Mouse (Mus musculus) ES-E14 (cell line): ENCODE data around the gene Csnk1g2. TPM values are rescaled to one million over a fixed set of nuclear protein-coding genes. Genes with fewer than 3 reads are reported as not detected.
"Not testable (repeated sequence)": the region's sequence is repeated elsewhere in the genome, so short reads cannot be mapped to it uniquely, and the experiment has no call there.

Source experiments
- DNase-seq: peaks from one replicate; pipeline ENCODE4 v3.0.0-alpha.2; 2013; ENCODE audit warnings: low read depth, low spot score
- H3K27ac ChIP-seq: 2 replicates; pipeline ENCODE4 v1.5.1; 2012; ENCODE audit warnings: low read depth, mild to moderate bottlenecking, low read length, moderate library complexity, mixed read lengths; ENCODE audit not compliant: poor library complexity, insufficient read depth, severe bottlenecking
- H3K36me3 ChIP-seq: 2 replicates; pipeline ENCODE4 v1.6.1; 2012; ENCODE audit warnings: mild to moderate bottlenecking, low read length, moderate library complexity, mixed read lengths; ENCODE audit not compliant: control insufficient read depth, poor library complexity, insufficient read depth, severe bottlenecking
- H3K4me1 ChIP-seq, 2 experiments: fragments of 150-350 bp in 1 of 2; sonication (generic) in 1 of 2; 2 replicates each; pipeline ENCODE4 v1.6.1; 2012; ENCODE audit warnings: low read length in 2 of 2, mild to moderate bottlenecking in 1 of 2, mixed read lengths in 1 of 2; ENCODE audit not compliant: control insufficient read depth in 2 of 2, insufficient read depth in 2 of 2, poor library complexity in 1 of 2
- H3K4me3 ChIP-seq, 2 experiments: fragments of 150-350 bp in 1 of 2; sonication (generic) in 1 of 2; 2 replicates each; pipeline ENCODE4 v1.5.1; 2012; ENCODE audit warnings: low read length in 2 of 2, low read depth in 1 of 2, mild to moderate bottlenecking in 1 of 2, mixed read lengths in 1 of 2; ENCODE audit not compliant: insufficient read depth in 1 of 2, poor library complexity in 1 of 2, severe bottlenecking in 1 of 2
- H3K9ac ChIP-seq: 2 replicates; pipeline ENCODE4 v1.6.1; 2012; ENCODE audit warnings: low read depth, mild to moderate bottlenecking, low read length, mixed read lengths; ENCODE audit not compliant: poor library complexity, insufficient read depth, severe bottlenecking
- H3K9me3 ChIP-seq: fragments of 150-350 bp; sonication (generic); 2 replicates; pipeline ENCODE4 v1.6.1; 2012; ENCODE audit warnings: low read depth, mild to moderate bottlenecking, low read length; ENCODE audit not compliant: control insufficient read depth, insufficient read depth
- CHD2 ChIP-seq: IDR thresholded peaks from 2 replicates; pipeline ENCODE4 v1.6.1; 2014; ENCODE audit warnings: mild to moderate bottlenecking, low read depth, low read length, inconsistent platforms
- HCFC1 ChIP-seq: IDR thresholded peaks from 2 replicates; pipeline ENCODE4 v1.6.1; 2012; ENCODE audit warnings: low read length, inconsistent platforms, borderline replicate concordance; ENCODE audit not compliant: insufficient read depth
- MAFK ChIP-seq: IDR thresholded peaks from 2 replicates; pipeline ENCODE4 v1.6.1; 2014; ENCODE audit warnings: mild to moderate bottlenecking, low read depth, low read length, inconsistent platforms; ENCODE audit not compliant: insufficient read depth
- ZC3H11A ChIP-seq: IDR thresholded peaks from 2 replicates; pipeline ENCODE4 v1.6.1; 2012; ENCODE audit warnings: low read depth, mild to moderate bottlenecking, inconsistent platforms, low read length, borderline replicate concordance
- ZNF384 ChIP-seq: IDR thresholded peaks from 2 replicates; pipeline ENCODE4 v1.6.1; 2012; ENCODE audit warnings: low read depth, low read length, inconsistent platforms
- in situ Hi-C, 2 experiments: fragments of 600-800 bp; cut with MboI; formaldehyde crosslinking; loops; one replicate each; pipeline ENCODE4 v1.15.1; 2025; ENCODE audit warnings: low sequenced_read_pairs in 2 of 2, inconsistent platforms in 1 of 2; ENCODE audit not compliant: unreplicated experiment in 2 of 2
- total RNA-seq: library from RNA; depleted of rRNA; stranded (reverse); fragments of 300-350 nt; gene quantifications from 2 replicates; pipeline ENCODE4 v1.2.3, GENCODE M21; 2012

The Csnk1g2 gene
- total RNA-seq, 1 experiment, result 138 TPM

DNA sequence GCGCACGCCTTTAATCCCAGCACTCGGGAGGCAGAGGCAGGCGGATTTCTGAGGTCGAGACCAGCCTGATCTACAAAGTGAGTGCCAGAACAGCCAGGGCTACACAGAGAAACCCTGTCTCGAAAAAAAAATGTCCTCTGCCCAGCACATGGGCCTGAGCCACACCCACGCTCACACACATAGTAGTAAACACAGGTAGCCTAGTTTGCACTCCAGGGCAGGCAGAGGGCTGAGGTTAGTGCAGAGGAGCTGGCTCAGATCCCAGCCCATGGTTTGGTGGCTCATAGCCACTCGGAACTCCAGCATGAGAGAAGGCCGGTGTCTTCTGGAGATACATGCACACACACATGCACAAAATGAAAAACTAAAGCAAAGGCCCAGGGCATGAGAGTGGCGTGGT, 24.3 kb downstream of the Csnk1g2 start:
- peaks cover 0 to 6% of the 10 kb centered on the region in 2 experiments; a peak in 1 of 4 replicates for H3K4me1 ChIP-seq
- no peak overlapping the region for H3K4me3 ChIP-seq
- no peaks in the 10 kb centered on the region for H3K9me3 ChIP-seq
- peaks cover 46% of the 10 kb centered on the region; the same call in 1 of the 2 replicates for H3K36me3 ChIP-seq
- DNase-seq, result no peak
- in situ Hi-C loops, result no loop called here
- no peak overlapping the region for H3K9ac ChIP-seq
- TF ChIP-seq ZNF384, result no peak
- TF ChIP-seq CHD2, result no peak
- TF ChIP-seq HCFC1, result no peak
- TF ChIP-seq MAFK, result no peak
- no peak for TF ChIP-seq ZC3H11A
- no peak overlapping the region for H3K27ac ChIP-seq

DNA sequence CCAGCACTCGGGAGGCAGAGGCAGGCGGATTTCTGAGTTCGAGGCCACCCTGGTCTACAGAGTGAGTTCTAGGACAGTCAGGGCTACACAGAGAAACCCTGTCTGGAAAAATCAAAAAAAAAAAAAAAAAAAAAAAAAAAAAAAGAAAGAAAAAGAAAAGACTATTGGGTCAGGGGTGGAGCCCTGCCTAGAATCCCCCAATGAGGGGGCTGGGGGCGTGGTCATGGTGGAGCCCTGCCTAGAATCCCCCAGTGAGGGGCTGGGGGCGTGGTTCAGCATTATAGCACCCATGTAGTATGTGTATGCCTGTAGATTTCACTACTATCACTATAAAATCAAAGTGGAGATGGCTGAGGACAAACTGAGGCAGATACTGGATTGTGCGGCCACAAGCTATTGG, 27.3 kb downstream of the Csnk1g2 start:
- H3K4me3 ChIP-seq, in situ Hi-C loops, H3K4me1 ChIP-seq, H3K27ac ChIP-seq, DNase-seq, H3K9ac ChIP-seq, H3K9me3 ChIP-seq: not testable (repeated sequence)
- peak; percentile 86 for TF ChIP-seq ZNF384
- peaks cover 22% of the 10 kb centered on the region; the same call in 1 of the 2 replicates for H3K36me3 ChIP-seq

DNA sequence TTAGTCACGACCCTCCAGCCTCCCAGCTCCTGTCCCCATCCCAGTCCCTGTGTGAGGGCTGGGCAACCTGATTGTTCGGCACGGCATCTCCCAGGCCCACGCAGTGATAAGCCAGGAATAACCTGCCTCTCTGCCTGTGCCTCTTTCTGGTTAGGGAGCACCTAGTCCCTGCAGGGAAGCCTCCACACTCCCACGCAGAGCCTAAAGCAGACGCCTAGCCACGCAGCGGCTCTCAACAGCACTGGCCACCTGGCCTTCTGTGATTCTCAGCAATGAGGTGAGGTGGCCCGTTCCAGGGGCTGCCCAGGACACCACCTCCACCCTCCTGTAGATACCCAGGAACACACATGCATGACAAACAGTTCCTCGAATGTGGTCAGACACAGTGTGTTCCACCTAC, 27.8 kb downstream of the Csnk1g2 start:
- Histone ChIP-seq H3K9ac (no peak overlapping the region), H3K36me3 (peaks cover 17% of the 10 kb centered on the region; the same call in 1 of the 2 replicates), H3K27ac (no peak overlapping the region; the same call in 1 of the 2 replicates), H3K9me3 (no peaks in the 10 kb centered on the region), H3K4me1 (peaks cover 0 to 9% of the 10 kb centered on the region in 2 experiments; a peak in 1 of 4 replicates), H3K4me3 (no peak overlapping the region)
- DNase-seq, result no peak
- in situ Hi-C loops, result no loop called here
- no peak for TF ChIP-seq CHD2
- TF ChIP-seq ZNF384, result no peak
- no peak for TF ChIP-seq HCFC1
- TF ChIP-seq MAFK, result no peak
- no peak for TF ChIP-seq ZC3H11A

DNA sequence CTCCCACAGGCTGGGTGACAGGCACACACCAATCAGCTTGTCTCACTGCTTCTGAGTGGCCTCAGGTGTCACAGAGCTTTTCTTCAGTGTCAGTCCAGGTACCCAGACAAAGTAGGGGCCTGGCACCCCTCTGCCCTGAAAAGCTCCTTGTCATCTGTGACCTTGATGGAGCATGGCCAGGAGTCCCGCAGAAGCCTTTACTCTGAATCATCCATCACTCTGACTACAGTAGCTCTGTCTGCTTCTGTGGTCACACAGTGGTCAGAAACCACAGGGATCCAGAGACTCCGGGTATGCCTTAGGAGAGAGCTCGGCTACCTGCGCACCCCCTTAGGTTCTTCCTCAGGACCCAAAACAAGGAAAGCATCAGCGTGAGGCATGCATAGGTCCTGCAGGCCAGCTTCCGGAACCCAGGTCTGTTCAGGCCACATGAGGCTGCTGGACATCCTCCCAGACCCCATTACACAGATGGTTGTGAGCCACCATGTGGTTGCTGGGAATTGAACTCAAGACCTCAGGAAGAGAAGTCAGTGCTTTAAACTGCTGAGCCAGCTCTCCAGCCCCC, 30.6 kb downstream of the Csnk1g2 start:
- H3K4me3 ChIP-seq, result no peak overlapping the region
- peaks cover 0 to 17% of the 10 kb centered on the region in 2 experiments; a peak in 2 of 4 replicates for H3K4me1 ChIP-seq
- TF ChIP-seq CHD2 (no peak), HCFC1 (no peak), MAFK (no peak), ZNF384 (no peak), ZC3H11A (no peak)
- no peak for DNase-seq
- no peak overlapping the region for H3K27ac ChIP-seq
- peaks cover 2% of the 10 kb centered on the region; the same call in 1 of the 2 replicates for H3K36me3 ChIP-seq
- in situ Hi-C loops, result no loop called here
- H3K9ac ChIP-seq, result no peak overlapping the region
- no peaks in the 10 kb centered on the region for H3K9me3 ChIP-seq

DNA sequence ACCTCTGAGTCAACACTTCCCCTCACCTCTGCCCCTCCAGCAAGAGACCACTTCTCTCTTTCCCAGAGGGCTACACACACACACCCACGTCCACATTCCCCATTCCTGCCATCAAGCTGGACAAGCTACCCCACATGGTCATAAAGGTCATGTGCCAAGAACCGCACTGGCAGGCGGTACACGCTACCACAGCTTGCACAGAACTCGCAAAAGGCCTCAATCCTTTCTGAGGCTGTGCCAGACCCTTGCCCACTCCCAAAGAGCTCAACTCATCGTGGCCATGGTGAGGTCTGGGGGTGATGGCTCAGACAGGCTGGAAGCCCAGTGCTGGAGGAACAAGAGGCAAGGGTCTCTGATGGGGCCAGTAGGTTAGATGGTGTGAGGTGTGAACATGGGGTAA, 32.2 kb downstream of the Csnk1g2 start:
- no peak overlapping the region for H3K27ac ChIP-seq
- no peak overlapping the region for H3K9ac ChIP-seq
- no peaks in the 10 kb centered on the region; the same call in 1 of the 2 replicates for H3K36me3 ChIP-seq
- H3K4me3 ChIP-seq, result no peak overlapping the region
- no peaks in the 10 kb centered on the region for H3K9me3 ChIP-seq
- no peak for DNase-seq
- H3K4me1 ChIP-seq, result peaks cover 2 to 22% of the 10 kb centered on the region in 2 experiments
- TF ChIP-seq MAFK, result no peak
- no peak for TF ChIP-seq ZC3H11A
- TF ChIP-seq HCFC1, result no peak
- no peak for TF ChIP-seq ZNF384
- TF ChIP-seq CHD2, result no peak
- in situ Hi-C loops, result no loop called here
